Mouse (Mus musculus): ENCODE results near the gene Vdr. TPM values are rescaled to one million over a fixed set of nuclear protein-coding genes. Genes with fewer than 3 reads are reported as not detected.

Vdr gene
- total and polyA plus RNA-seq, 2 experiments from 2014 or later, result 0.12 to 0.27 TPM

GRCm38 (mm10) chr15:97887541-97888016, 22.9 kb downstream of the Vdr start:
- H3K4me2 ChIP-seq (ENCODE audit: low read depth, low read length, poor library complexity, severe bottlenecking), result no peak overlapping the region
- H3K27me3 ChIP-seq (ENCODE audit: insufficient read depth, low read length), result no peaks in the 10 kb centered on the region
- H3K36me3 ChIP-seq (ENCODE audit: insufficient read depth, low read length), result no peaks in the 10 kb centered on the region
- DNase-seq (ENCODE audit: low spot score) (no peak), ATAC-seq (ENCODE audit: low FRiP score) (no peak)
- TF ChIP-seq CTCF (IDR thresholded peaks at IDR 0.05), result no peak
- no peak overlapping the region for H3K27ac ChIP-seq (ENCODE audit: low read depth, low read length)
- no peak overlapping the region for H3K9ac ChIP-seq (replicated peaks; ENCODE audit: low read length, poor library complexity, severe bottlenecking)
- WGBS, result 85% methylated on average over 10 of the region's 10 CpGs
- no peaks in the 10 kb centered on the region for H3K4me1 ChIP-seq (ENCODE audit: insufficient read depth, low read length)
- no peak overlapping the region for H3K4me3 ChIP-seq (ENCODE audit: low read depth, low read length)
- H3K9me3 ChIP-seq (ENCODE audit: low read length), result no peaks in the 10 kb centered on the region

- H3K4me1 ChIP-seq (ENCODE audit: insufficient read depth, low read length), result no peaks in the 10 kb centered on the region
- no peak overlapping the region for H3K27ac ChIP-seq (ENCODE audit: low read depth, low read length)
- H3K36me3 ChIP-seq (ENCODE audit: insufficient read depth, low read length), result no peaks in the 10 kb centered on the region
- DNase-seq (ENCODE audit: low spot score) (no peak), ATAC-seq (ENCODE audit: low FRiP score) (no peak)
- H3K9me3 ChIP-seq (ENCODE audit: low read length), result no peaks in the 10 kb centered on the region
- H3K4me3 ChIP-seq (ENCODE audit: low read depth, low read length), result no peak overlapping the region
- no peak overlapping the region for H3K4me2 ChIP-seq (ENCODE audit: low read depth, low read length, poor library complexity, severe bottlenecking)
- WGBS, result 92% methylated on average over 8 of the region's 8 CpGs
- H3K27me3 ChIP-seq (ENCODE audit: insufficient read depth, low read length), result no peaks in the 10 kb centered on the region
- H3K9ac ChIP-seq (replicated peaks; ENCODE audit: low read length, poor library complexity, severe bottlenecking), result no peak overlapping the region
- no peak for TF ChIP-seq CTCF (IDR thresholded peaks at IDR 0.05)
Observed at GRCm38 (mm10) chr15:97881423-97881822, 29.0 kb downstream of the Vdr start.

- Histone ChIP-seq H3K9ac (replicated peaks; ENCODE audit: low read length, poor library complexity, severe bottlenecking) (no peak overlapping the region), H3K36me3 (ENCODE audit: insufficient read depth, low read length) (no peaks in the 10 kb centered on the region), H3K9me3 (ENCODE audit: low read length) (no peaks in the 10 kb centered on the region), H3K27me3 (ENCODE audit: insufficient read depth, low read length) (no peaks in the 10 kb centered on the region), H3K4me3 (ENCODE audit: low read depth, low read length) (no peak overlapping the region), H3K27ac (ENCODE audit: low read depth, low read length) (no peak overlapping the region), H3K4me1 (ENCODE audit: insufficient read depth, low read length) (no peaks in the 10 kb centered on the region), H3K4me2 (ENCODE audit: low read depth, low read length, poor library complexity, severe bottlenecking) (no peak overlapping the region)
- DNase-seq (ENCODE audit: low spot score) (no peak), ATAC-seq (ENCODE audit: low FRiP score) (no peak)
- WGBS, result 79% methylated on average over 9 of the region's 9 CpGs
- no peak for TF ChIP-seq CTCF (IDR thresholded peaks at IDR 0.05)
Observed at GRCm38 (mm10) chr15:97880441-97880840, 30.0 kb downstream of the Vdr start.

GRCm38 (mm10) chr15:97878696-97879328, 31.6 kb downstream of the Vdr start:
- no peaks in the 10 kb centered on the region for H3K27me3 ChIP-seq (ENCODE audit: insufficient read depth, low read length)
- H3K36me3 ChIP-seq (ENCODE audit: insufficient read depth, low read length), result no peaks in the 10 kb centered on the region
- H3K9ac ChIP-seq (replicated peaks; ENCODE audit: low read length, poor library complexity, severe bottlenecking), result no peak overlapping the region
- H3K4me1 ChIP-seq (ENCODE audit: insufficient read depth, low read length), result no peaks in the 10 kb centered on the region
- no peak overlapping the region for H3K27ac ChIP-seq (ENCODE audit: low read depth, low read length)
- ATAC-seq (ENCODE audit: low FRiP score) (no peak), DNase-seq (ENCODE audit: low spot score) (no peak)
- no peak overlapping the region for H3K4me2 ChIP-seq (ENCODE audit: low read depth, low read length, poor library complexity, severe bottlenecking)
- TF ChIP-seq CTCF (IDR thresholded peaks at IDR 0.05), result no peak
- no peaks in the 10 kb centered on the region for H3K9me3 ChIP-seq (ENCODE audit: low read length)
- 82% methylated on average over 7 of the region's 7 CpGs for WGBS
- no peak overlapping the region for H3K4me3 ChIP-seq (ENCODE audit: low read depth, low read length)

GRCm38 (mm10) chr15:97875784-97876183, 34.6 kb downstream of the Vdr start:
- Histone ChIP-seq H3K9ac (replicated peaks; ENCODE audit: low read length, poor library complexity, severe bottlenecking) (no peak overlapping the region), H3K36me3 (ENCODE audit: insufficient read depth, low read length) (no peaks in the 10 kb centered on the region), H3K4me2 (ENCODE audit: low read depth, low read length, poor library complexity, severe bottlenecking) (no peak overlapping the region), H3K4me1 (ENCODE audit: insufficient read depth, low read length) (no peaks in the 10 kb centered on the region), H3K9me3 (ENCODE audit: low read length) (no peaks in the 10 kb centered on the region), H3K27me3 (ENCODE audit: insufficient read depth, low read length) (no peaks in the 10 kb centered on the region), H3K4me3 (ENCODE audit: low read depth, low read length) (no peak overlapping the region), H3K27ac (ENCODE audit: low read depth, low read length) (no peak overlapping the region)
- 88% methylated on average over 8 of the region's 8 CpGs for WGBS
- TF ChIP-seq CTCF (IDR thresholded peaks at IDR 0.05), result no peak
- ATAC-seq (ENCODE audit: low FRiP score) (no peak), DNase-seq (ENCODE audit: low spot score) (no peak)

GRCm38 (mm10) chr15:97873717-97874116, 36.7 kb downstream of the Vdr start:
- Histone ChIP-seq H3K4me2 (ENCODE audit: low read depth, low read length, poor library complexity, severe bottlenecking) (no peak overlapping the region), H3K4me1 (ENCODE audit: insufficient read depth, low read length) (no peaks in the 10 kb centered on the region), H3K9ac (replicated peaks; ENCODE audit: low read length, poor library complexity, severe bottlenecking) (no peak overlapping the region), H3K27ac (ENCODE audit: low read depth, low read length) (no peak overlapping the region), H3K4me3 (ENCODE audit: low read depth, low read length) (no peak overlapping the region), H3K27me3 (ENCODE audit: insufficient read depth, low read length) (no peaks in the 10 kb centered on the region), H3K36me3 (ENCODE audit: insufficient read depth, low read length) (no peaks in the 10 kb centered on the region), H3K9me3 (ENCODE audit: low read length) (no peaks in the 10 kb centered on the region)
- TF ChIP-seq CTCF (IDR thresholded peaks at IDR 0.05), result no peak
- DNase-seq (ENCODE audit: low spot score), result no peak
- WGBS, result 84% methylated on average over 9 of the region's 9 CpGs
- ATAC-seq (ENCODE audit: low FRiP score), result no peak

All from midbrain, postnatal 0 days (tissue).